Mouse (Mus musculus) left cerebral cortex, postnatal 14 days (tissue): ENCODE data around the gene Adh7. TPM values are rescaled to one million over a fixed set of nuclear protein-coding genes. Genes with fewer than 3 reads are reported as not detected.

Experiments used
- DNase-seq, 2 experiments: peaks; one replicate each; pipeline ENCODE4 v3.0.0; 2021 to 2022; ENCODE audit warnings: low spot score in 2 of 2, mixed read lengths in 1 of 2
- intact Hi-C: fragments of 180-260 bp; cut with DNase I; formaldehyde crosslinking; loops from one replicate; pipeline ENCODE4 v1.15.1; 2025
- total RNA-seq, 2 experiments: library from RNA; stranded (reverse); gene quantifications; 2 replicates each; pipeline ENCODE4 v1.2.3; 2021

Gene Adh7
- total RNA-seq, 2 experiments from 2014 or later, result 0.08 to 0.09 TPM

GRCm38 (mm10) chr3:138222511-138222910, 5.0 kb downstream of the Adh7 start:
- no peak for DNase-seq
- intact Hi-C loops, result loop anchor here (5.0 kb wide), 1 partner anchor 185 kb away; no protein-coding TSS in a partner anchor

GRCm38 (mm10) chr3:138222952-138223351, 5.4 kb downstream of the Adh7 start:
- intact Hi-C loops, result loop anchor here (5.0 kb wide), 1 partner anchor 184 kb away; no protein-coding TSS in a partner anchor
- DNase-seq, result peak; percentile 42 to 66

- intact Hi-C loops, result loop anchor here (5.0 kb wide), 1 partner anchor 183 kb away; no protein-coding TSS in a partner anchor
- DNase-seq, result no peak
Observed at GRCm38 (mm10) chr3:138224363-138224954, 6.9 kb downstream of the Adh7 start.

GRCm38 (mm10) chr3:138225331-138225730, 7.8 kb downstream of the Adh7 start:
- DNase-seq, result no peak
- intact Hi-C loops, result no loop called here

- intact Hi-C loops, result no loop called here
Observed at GRCm38 (mm10) chr3:138225853-138226252, 8.3 kb downstream of the Adh7 start.

GRCm38 (mm10) chr3:138226476-138226875, 8.9 kb downstream of the Adh7 start:
- DNase-seq, result no peak
- intact Hi-C loops, result no loop called here

More at GRCm38 (mm10) chr3:138225853-138226252, 8.3 kb downstream of the Adh7 start:
- no peak for DNase-seq

GRCm38 (mm10) chr3:138227082-138227481, 9.5 kb downstream of the Adh7 start:
- no peak for DNase-seq
- intact Hi-C loops, result no loop called here

- DNase-seq, result no peak
- intact Hi-C loops, result no loop called here
Observed at GRCm38 (mm10) chr3:138227782-138228181, 10.2 kb downstream of the Adh7 start.

- no peak for DNase-seq
- intact Hi-C loops, result no loop called here
Observed at GRCm38 (mm10) chr3:138229448-138229847, 11.9 kb downstream of the Adh7 start.

- DNase-seq, result no peak
- intact Hi-C loops, result no loop called here
Observed at GRCm38 (mm10) chr3:138230266-138230665, 12.7 kb downstream of the Adh7 start.

- DNase-seq, result no peak
- intact Hi-C loops, result no loop called here
Observed at GRCm38 (mm10) chr3:138231531-138231930, 14.0 kb downstream of the Adh7 start.

GRCm38 (mm10) chr3:138236546-138237163, 19.1 kb downstream of the Adh7 start:
- no peak for DNase-seq
- intact Hi-C loops, result no loop called here

GRCm38 (mm10) chr3:138238046-138238445, 20.5 kb downstream of the Adh7 start:
- intact Hi-C loops, result no loop called here
- DNase-seq, result no peak

GRCm38 (mm10) chr3:138239461-138239860, 21.9 kb downstream of the Adh7 start:
- DNase-seq, result no peak
- intact Hi-C loops, result no loop called here

GRCm38 (mm10) chr3:138240411-138240810, 22.9 kb downstream of the Adh7 start:
- peak in 1 of 2 experiments; percentile 6 for DNase-seq
- intact Hi-C loops, result loop anchor here (5.0 kb wide), 1 partner anchor 167 kb away; no protein-coding TSS in a partner anchor

GRCm38 (mm10) chr3:138240942-138241341, 23.4 kb downstream of the Adh7 start:
- intact Hi-C loops, result loop anchor here (5.0 kb wide), 1 partner anchor 166 kb away; no protein-coding TSS in a partner anchor
- DNase-seq, result no peak

- DNase-seq, result no peak
- intact Hi-C loops, result loop anchor here (5.0 kb wide), 1 partner anchor 166 kb away; no protein-coding TSS in a partner anchor
Observed at GRCm38 (mm10) chr3:138241371-138241770, 23.8 kb downstream of the Adh7 start.

- no peak for DNase-seq
- intact Hi-C loops, result loop anchor here (5.0 kb wide), 1 partner anchor 165 kb away; no protein-coding TSS in a partner anchor
Observed at GRCm38 (mm10) chr3:138242021-138242726, 24.6 kb downstream of the Adh7 start.

GRCm38 (mm10) chr3:138242933-138243332, 25.4 kb downstream of the Adh7 start:
- intact Hi-C loops, result loop anchor here (5.0 kb wide), 1 partner anchor 164 kb away; no protein-coding TSS in a partner anchor
- no peak for DNase-seq

GRCm38 (mm10) chr3:138244338-138244874, 26.8 kb downstream of the Adh7 start:
- no peak for DNase-seq
- intact Hi-C loops, result loop anchor here (5.0 kb wide), 1 partner anchor 163 kb away; no protein-coding TSS in a partner anchor
